Mouse (Mus musculus) liver (tissue): ENCODE data around the gene Sema7a.
A peak's percentile ranks its signal among the peaks of the same experiment; 100 is the strongest.

Experiments used
- DNase-seq: peaks from one replicate; pipeline ENCODE4 v3.0.0-alpha.2; 2020; ENCODE audit warnings: mixed read lengths

Sema7a gene

DNA sequence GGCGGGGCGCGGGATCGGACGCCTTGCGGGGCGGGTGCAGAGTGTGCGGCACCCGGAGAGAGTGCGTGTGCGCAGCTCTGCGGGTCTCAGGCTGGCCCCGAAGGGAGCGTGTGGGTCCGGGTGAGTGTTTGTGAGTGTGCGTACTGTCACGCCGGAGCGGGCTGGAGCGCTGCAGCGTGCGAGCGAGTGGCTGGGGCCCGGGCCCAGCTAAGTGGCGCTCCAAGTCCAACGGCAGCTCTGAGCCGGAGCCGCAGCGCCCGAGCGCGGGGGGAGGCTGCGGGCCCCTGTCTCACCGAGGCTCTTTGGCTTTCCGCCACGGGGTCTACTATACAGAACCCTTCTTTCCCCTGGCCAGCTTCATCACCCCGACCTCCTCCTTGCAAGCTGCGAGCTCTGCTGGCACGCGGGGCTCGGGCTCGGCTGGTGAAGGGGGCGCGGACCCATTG, 460 bp downstream of the Sema7a start:
- DNase-seq: no peak

DNA sequence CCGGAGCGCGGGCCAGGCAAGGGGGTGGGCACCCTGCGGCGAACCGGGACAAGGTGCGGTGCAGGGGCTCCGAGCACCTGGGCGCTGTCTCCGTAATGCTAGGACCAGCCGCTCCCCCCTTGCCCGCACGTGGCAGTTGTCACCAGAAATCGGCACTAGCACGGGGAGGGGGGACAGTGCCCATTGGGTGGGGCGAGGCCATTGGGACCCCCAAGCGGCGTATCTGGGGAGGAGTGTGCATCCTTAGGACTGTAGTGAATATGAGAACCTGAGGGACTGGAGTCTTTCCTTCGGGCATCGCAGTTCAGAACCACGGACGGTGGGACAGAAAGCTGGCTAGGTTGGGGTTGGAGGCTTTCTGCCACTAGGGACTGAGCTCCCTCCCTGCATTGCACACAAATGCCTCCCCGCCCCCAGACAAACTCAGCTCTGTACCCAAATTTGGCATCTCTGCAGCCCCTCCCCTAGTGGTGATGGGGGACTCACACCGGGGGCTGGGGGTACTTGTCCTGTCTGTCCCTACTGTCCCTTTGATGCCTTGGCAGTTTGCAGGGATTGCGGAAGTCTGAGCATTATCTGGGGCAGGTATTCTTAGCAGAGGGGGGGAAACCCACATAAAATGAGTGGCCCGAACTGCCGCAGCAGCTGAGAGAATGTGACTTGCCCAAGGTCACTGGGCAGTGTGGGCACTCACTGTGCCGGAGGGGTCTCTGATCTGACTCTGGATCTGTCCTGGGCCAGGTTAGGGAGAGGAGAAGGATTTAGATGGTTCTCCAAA, 1.1 kb downstream of the Sema7a start:
- no peak for DNase-seq

DNA sequence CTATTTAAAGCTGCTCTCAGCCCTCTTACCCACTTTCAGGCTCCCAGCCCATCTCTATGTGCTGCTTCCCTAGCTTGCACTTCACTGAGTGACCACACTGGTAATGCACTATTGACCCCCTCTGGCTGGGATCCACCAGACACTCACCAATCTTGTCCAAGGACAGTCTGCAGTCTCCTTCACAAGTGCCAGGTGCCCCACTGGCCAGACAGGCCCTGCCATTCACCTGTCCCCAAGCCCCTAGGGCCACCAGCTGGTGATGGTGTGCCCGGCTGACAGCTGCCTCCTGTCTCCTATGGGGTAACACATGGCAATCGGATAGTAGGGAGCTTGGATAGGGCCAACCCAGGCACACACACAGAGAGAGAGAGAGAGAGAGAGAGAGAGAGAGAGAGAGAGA, 2.1 kb downstream of the Sema7a start:
- DNase-seq: no peak

DNA sequence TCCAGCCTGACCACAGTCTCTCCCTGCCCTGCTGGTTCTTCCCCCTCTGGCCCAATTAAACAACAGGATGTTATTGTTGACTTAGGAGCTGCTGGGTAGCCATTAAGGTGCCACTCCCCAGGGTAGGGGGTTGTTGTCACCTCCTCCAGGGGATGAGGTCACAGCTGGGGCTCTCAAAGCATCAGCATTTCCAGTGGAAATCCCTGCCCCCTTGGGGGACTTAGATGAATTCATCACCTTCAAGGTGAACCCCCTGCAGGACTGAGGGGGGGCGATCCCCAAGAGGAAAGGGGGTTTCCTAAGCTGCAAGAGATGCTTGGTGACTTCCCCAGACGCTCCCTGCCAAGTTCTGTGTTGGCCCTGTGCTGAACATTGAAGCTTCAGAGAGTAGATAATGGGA, 3.2 kb downstream of the Sema7a start:
- DNase-seq: no peak

DNA sequence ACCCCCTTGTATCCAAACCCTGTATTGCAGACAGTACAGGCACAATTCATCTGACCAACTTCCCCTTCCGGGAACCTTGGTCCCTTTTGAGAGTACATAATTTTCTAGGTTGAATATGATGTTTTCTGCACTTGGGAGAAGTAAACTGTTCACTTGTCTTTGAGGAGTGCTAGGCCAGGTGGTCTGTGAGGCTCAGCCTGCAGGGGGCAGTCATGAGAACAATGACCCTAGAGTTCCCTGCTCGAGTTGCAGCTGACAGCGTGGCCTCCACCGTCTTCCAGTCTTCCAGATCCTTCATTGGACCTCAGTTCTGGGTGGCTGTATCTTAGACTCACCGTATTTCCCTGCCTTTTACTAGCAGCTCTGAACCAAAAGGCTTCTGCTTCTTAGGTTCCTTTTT, 4.7 kb downstream of the Sema7a start:
- DNase-seq: peak; percentile 52

DNA sequence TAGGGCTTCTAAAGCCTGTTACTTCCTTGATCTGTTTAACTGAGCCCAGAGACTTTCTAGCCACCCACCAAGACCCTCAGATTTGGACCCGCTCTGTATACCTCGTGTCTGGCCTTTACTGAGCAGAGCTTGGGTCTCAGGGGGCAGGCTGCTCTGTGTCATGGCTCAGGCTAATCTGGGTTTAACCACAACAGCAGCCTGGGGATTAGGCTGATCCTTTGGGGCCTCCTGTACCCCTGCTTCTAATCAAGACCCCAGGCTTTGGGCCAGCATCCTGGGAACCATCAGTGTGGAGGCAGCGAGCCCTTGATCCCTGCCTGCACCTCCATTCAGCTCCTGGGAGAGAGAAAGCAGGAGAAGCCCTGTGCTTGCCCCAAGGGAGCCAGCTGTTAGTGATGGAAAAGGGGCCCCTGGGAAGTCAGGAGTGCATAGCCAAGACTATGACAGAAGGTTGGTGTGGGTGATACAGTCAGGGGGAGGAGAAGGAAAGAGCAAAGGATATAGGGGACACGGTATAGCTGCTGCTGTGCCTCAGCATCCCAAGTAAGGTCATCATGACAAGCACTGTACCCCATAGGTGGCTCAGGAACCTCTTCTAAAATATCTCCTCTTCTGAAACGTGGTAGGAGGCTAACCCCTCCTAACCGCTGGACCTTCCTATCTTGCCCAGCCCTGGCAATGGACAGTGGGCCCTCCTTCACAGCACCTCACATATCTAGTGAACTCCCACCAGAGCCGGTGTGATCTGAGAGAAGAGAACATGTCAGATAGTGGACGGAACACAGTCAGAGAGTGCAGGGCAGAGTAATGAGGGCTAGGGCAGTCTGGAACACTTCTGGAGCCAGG, 6.1 kb downstream of the Sema7a start:
- no peak for DNase-seq

DNA sequence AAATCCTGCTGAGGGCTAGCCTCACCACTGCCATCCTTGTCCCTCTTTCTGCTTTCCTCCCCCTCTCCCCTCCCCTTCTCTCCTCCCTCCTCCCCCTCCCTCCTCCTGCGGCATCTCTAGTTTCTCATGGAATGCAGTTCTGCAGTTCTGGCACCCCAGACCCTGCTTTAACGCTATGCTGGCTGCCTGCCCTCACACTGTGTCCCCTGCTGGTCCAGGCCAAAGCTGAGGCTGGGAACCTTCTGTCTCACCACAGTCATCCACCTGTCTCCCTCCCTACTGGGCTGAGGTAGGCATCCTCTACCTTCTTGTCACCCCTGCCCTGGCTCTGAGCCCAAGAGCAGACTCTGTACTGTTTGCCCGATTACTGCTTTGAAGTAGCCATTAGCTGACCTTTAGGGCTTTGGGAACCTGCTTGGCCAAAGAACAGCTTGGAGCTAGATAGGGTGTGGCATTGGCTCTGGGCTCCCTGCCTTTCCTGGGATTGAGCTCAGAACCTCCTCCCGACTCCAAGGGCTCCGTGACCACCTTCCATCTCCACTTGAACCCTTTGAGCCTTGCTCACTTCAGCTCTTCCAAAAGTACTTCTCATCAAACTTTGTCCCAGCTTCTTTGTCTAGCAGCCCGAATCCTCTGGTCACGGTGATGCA, 7.6 kb downstream of the Sema7a start:
- no peak for DNase-seq

DNA sequence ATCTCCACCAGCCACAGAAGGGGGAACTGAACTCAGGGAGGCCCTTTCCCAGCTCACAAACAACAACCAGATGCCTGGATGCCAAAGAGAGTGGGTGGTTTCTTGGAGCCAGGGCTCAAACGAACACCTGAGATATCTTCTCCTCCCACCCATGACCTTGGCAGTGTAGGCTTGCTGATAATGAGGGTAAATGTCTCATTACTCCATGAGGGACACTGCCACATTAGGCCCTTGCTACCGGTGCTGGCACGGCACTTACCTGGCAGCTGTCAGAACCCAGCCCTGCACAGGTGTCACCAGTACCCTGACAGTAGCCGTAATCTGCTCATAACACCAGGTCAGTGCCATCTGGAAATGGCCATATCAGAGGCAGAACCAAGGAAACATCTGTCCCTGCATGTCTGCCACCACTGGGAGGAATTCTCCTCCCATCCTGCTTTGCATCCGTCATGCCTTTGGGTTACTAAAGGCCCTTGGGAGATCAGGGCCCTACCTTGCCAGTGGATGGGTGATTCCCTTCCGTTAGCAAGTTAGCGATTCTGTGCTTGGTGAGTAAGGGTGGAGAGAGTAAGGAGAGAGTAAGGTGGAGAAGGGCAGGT, 8.5 kb downstream of the Sema7a start:
- no peak for DNase-seq

DNA sequence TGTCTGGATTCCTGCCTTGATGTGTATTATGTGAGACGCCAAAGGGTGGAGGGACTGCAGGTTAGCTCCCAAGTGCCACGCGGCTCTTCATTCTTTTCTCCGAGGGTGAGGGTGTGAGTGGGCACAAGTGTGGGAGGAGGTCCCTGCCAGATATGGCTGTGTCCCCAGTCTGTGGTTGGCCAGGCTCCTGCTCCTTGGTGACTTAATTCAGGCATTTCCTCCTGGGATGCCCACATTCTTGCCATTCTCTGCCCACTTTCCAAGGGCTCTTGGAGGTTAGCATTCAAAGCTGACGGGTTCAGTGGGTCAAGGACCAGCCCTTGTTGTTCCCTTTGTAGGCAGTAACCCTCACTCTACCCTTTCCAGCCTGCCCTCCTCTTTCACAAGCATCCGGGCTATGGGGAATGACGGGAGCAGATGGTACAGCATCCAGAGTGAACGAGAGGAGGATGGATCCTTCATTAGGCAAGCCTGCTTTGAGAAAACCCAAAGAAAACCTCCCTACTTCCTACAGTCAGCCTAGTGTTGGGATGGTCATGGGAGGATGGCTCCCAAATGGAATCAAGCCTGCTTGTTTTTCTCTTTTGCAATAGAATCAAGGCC, 9.3 kb downstream of the Sema7a start:
- no peak for DNase-seq

DNA sequence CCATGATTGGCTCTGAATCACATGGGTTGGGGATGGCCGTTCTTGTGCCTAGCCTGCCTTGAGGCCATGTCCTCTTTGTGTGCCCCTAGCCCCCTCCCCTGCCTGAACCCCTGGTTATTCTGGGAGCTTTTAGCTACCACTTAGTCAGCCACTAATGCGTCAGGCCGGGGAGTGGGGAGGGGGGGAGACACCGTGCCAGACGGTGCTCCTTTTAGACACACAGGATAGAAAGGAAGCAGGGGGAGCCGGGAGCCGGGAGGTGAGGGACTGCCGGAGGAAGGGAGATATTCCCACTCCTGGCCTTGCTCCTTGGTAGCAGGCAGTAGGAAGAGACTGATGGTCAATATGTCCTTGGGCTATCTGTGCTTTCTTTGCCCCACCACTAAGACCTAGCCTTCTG, 10.0 kb downstream of the Sema7a start:
- no peak for DNase-seq

DNA sequence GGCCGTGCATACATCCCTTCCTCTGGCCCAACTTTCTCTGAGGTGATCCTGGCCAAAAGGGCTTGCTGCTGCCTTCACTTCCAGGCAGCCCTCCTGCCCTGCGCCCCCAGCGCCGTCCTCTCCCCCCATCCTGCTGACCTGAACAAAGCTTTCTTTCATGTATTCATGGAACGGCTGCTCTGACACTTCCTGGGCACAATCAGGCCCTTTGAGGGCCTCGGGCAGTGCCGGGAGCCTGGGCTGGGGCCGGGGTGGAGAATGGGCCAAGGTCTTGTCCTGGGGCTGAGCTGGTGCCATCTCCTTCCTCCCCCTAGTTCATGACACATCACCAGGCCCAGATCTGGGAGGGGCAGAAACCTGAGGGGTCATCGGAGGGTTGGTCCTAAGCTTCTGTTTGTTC, 10.6 kb downstream of the Sema7a start:
- DNase-seq: no peak

DNA sequence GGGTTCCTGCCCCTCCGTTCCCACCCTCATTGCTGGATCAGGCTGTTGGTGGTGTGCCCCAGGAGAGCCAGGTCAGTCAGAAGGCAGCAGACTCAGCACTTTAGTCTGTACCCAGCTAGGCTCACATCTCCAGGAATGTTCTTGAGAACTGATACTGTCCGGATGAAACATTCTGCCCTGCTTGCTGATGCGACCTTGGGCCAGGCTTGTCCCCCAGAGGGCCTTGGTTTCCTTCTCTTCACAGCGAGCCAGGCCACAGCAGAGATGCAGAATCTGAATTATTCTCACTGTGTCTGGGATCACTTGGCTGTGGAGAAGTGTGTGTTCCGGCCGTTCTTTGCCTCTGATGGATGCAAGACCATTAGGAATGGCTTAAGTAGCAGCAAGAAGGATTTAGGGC, 12.1 kb downstream of the Sema7a start:
- DNase-seq: no peak

DNA sequence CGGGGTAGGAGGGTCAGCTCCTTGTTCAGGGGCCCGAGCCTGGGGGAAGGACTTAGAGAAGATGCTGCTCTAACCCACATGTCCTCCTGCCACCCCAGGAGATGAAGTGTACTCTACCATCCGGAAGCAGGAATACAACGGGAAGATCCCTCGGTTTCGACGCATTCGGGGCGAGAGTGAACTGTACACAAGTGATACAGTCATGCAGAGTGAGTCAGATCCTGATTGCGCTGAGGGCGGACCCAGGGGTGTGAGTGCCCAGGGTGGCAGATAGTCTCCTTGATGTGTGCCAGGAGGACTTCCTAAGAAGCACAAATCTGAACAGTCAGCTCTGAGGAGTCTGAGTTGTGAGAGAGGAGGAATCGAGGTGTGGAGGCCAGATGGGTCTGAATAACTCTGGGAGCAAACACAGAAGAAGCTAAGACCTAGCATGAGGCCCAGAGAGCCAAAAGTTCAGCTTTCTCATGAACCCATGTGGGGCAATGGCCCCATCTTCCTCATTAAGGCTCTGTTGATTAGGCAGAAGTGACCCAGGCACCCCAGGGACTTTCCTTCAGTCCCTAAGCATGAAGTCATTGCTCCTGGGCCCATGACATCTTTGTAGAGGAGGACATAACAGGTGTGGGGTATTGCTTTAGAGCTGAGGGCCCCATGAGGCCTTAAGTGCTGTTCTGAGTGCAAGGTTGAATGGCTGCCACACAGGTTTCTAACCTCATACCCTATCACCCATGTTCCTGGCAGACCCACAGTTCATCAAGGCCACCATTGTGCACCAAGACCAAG, 15.2 kb downstream of the Sema7a start:
- DNase-seq: no peak

DNA sequence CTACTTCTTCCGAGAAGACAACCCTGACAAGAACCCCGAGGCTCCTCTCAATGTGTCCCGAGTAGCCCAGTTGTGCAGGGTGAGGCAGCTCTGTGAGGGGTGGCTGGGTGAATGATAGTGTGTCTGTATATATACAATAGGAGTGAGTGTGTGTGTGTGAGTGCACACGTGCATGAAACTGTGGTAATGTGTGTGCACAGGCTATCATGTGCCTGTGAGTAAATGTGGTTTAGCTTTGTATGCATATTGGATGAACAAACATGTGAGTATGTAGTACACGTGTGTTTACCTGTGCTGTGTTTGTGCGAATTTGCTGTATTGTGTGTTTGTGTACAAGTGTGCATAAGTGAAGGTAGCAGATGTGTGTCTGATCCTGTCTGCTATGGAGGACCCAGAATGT, 15.9 kb downstream of the Sema7a start:
- DNase-seq: no peak

DNA sequence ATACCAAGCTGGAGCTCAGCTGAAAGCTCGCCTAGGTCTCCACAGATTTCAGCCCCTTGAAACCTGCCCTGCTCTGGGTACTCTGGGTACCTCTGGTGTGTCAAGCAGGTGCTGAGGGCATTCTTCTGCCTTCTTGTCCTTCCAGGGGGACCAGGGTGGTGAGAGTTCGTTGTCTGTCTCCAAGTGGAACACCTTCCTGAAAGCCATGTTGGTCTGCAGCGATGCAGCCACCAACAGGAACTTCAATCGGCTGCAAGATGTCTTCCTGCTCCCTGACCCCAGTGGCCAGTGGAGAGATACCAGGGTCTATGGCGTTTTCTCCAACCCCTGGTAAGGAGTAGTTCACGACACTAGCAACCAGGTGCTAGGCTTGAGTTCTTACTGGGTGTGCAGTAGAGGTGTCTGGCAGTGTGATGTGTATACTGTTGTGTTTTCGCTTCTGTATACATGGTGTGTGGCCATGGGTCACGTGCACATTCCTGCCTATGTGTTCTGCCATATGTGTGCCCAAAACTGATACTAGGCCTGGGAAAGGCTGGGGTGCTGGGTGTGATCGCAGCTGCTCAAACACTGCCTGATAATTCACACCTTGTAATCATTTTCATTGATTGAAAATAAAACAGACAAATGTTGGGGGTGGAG, 16.4 kb downstream of the Sema7a start:
- DNase-seq: no peak

DNA sequence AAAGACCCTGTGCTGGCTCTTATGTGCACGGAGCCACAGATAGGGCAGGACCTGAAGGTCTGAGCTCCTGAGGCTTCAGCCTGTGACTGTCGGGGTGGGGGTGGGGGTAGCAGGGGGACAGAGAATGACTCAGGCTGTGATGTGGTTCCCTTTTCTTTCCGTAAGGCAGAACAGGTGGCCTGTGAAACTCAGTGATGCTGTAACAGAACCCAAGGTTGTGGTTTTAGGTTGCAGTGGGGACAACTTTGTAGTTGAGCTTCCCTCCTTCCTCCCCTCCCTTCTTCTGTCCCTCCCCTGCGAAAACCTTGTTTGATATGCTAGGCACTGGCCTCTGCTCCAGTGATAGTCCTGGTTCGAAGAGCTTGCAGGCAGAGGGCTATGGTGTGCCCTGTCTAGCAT, 16.9 kb downstream of the Sema7a start:
- DNase-seq: no peak

DNA sequence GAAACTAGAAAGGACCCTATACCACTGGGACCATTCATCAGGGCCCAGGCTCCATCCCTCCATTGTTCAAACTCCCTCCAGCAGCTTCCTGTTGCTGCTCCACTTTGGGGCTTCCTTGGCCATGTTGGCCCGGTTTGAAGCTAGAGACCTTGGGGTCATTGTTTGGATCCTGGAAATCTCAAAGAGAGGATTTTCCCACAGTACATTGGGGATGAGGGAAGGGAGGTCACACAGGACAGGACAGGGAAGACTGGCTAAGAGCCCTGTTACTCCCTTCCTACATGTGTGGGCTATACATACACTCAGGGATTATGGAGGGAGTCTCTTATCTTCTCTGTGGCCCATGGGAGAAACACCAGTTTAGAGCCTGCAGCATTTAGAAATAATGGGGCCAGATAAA, 18.7 kb downstream of the Sema7a start:
- DNase-seq: no peak

DNA sequence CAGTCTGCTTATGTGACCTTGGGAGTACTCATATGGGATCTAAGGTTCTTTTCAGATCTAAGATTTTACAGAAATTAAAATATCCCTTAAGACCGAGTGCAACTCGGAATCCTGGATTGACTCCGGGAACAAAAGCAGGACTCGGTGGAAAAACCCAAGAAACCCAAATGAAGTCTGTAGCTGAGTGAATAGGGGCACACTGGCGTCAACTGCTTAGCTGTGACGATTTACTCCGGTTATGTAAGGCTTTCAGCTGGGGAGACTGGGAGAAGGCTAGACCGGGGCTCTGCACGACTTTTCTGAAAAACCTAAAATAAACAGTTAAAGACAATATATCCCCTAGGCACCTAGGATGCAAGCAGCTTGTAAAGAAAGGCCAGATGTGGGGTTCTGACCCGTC, 19.5 kb downstream of the Sema7a start:
- no peak for DNase-seq

DNA sequence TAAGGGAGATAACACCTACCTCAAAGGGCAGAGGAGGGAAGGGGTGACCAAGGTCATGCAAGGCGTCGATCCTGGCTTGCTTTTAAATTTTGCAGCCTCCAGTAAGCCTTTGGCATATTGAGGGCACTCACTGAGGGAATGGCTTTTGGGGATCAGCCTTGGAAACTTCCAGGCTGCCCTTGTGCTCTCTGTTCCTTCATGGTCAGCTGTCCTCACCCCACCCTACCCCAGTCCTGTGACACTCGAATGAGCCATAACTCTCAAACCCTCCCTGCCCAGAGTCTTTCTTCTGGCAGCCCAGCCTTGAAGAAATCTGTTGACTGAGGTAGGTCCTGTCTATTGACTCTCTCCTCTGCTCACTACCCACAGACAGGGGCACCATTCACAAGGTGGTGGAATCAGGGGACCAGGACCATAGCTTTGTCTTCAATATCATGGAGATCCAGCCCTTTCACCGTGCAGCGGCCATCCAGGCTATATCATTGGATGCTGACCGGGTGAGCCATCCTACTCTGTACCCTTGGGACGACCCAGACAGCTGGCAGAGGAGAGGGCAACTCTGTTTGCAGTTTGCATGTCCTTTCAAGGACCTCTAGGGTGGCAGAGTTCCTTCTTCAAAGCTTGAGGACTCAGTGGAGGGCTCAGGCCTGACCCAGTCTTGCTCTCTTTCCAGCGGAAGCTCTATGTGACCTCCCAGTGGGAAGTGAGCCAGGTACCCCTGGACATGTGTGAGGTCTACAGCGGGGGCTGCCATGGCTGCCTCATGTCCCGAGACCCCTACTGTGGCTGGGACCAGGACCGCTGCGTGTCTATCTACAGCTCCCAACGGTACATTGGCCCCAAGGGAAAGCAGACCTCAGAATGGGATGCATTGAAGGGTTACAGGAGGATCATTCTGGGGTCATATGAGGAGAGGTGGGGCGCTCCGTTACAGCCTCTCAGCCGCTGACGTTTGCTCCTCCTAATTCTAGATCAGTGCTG, 20.3 kb downstream of the Sema7a start:
- no peak for DNase-seq

DNA sequence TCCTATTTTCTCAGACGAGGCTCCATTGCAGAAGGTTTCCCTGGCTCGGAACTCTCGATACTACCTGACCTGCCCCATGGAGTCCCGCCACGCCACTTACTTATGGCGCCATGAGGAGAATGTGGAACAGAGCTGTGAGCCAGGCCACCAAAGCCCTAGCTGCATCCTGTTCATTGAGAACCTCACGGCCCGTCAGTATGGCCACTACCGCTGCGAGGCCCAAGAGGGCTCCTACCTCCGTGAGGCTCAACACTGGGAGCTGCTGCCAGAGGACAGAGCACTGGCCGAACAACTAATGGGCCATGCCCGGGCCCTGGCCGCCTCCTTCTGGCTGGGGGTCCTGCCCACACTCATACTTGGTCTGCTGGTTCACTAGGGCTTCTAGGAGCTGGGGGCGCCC, 21.3 kb downstream of the Sema7a start:
- DNase-seq: no peak
